Mouse (Mus musculus) myocyte (in vitro differentiated cells): ENCODE measurements around the gene Trdmt1. TPM values are rescaled to one million over a fixed set of nuclear protein-coding genes. Genes with fewer than 3 reads are reported as not detected.

ENCODE experiments used
- H3K27me3 ChIP-seq: one replicate; pipeline ENCODE4 v1.6.1; 2011; ENCODE audit not compliant: control insufficient read depth, insufficient read depth, insufficient read length
- H3K36me3 ChIP-seq: one replicate; pipeline ENCODE4 v1.6.1; 2011; ENCODE audit not compliant: control insufficient read depth, insufficient read depth
- H3K4me2 ChIP-seq: one replicate; pipeline ENCODE4 v1.6.1; 2011; ENCODE audit warnings: low read depth, control low read depth
- H3K4me3 ChIP-seq: one replicate; pipeline ENCODE4 v1.5.1; 2011; ENCODE audit warnings: mild to moderate bottlenecking, control low read depth, moderate library complexity
- H3K79me2 ChIP-seq: one replicate; pipeline ENCODE4 v1.6.1; 2011; ENCODE audit not compliant: control insufficient read depth, insufficient read depth
- H3ac ChIP-seq: one replicate; pipeline ENCODE4 v1.6.1; 2011; ENCODE audit not compliant: control insufficient read depth, insufficient read length
- CEBPB ChIP-seq: IDR thresholded peaks from 2 replicates; pipeline ENCODE4 v1.6.1; 2011; ENCODE audit warnings: mild to moderate bottlenecking, moderate library complexity; ENCODE audit not compliant: poor library complexity, insufficient read depth, severe bottlenecking
- E2F4 ChIP-seq: IDR thresholded peaks from one replicate; pipeline ENCODE4 v1.6.1; 2011; ENCODE audit warnings: mild to moderate bottlenecking, control low read depth, moderate library complexity; ENCODE audit not compliant: insufficient read depth
- MAX ChIP-seq: IDR thresholded peaks from one replicate; pipeline ENCODE4 v1.6.1; 2011; ENCODE audit warnings: low read depth, mild to moderate bottlenecking, control low read depth
- MYOD1 ChIP-seq, 3 experiments: IDR thresholded peaks; one replicate each; pipeline ENCODE4 v1.6.1; 2011; ENCODE audit warnings: control low read depth in 2 of 3, low read depth in 2 of 3, mild to moderate bottlenecking in 2 of 3, moderate library complexity in 1 of 3; ENCODE audit not compliant: insufficient read length in 2 of 3, control insufficient read depth in 1 of 3
- MYOG ChIP-seq, 3 experiments: IDR thresholded peaks; one replicate each; pipeline ENCODE4 v1.6.1; 2011; ENCODE audit warnings: control low read depth in 2 of 3, low read depth in 2 of 3, mild to moderate bottlenecking in 2 of 3; ENCODE audit not compliant: insufficient read length in 2 of 3, control insufficient read depth in 1 of 3, insufficient read depth in 1 of 3
- POLR2A ChIP-seq: IDR thresholded peaks from one replicate; pipeline ENCODE4 v1.6.1; 2011; ENCODE audit warnings: low read depth, mild to moderate bottlenecking, control low read depth, moderate library complexity; ENCODE audit not compliant: insufficient read length
- POLR2AphosphoS2 ChIP-seq: IDR thresholded peaks from one replicate; pipeline ENCODE4 v1.6.1; 2011; ENCODE audit warnings: low read depth, control low read depth; ENCODE audit not compliant: insufficient read length
- REST ChIP-seq: IDR thresholded peaks from one replicate; pipeline ENCODE4 v1.6.1; 2011; ENCODE audit warnings: mild to moderate bottlenecking, control low read depth, moderate library complexity; ENCODE audit not compliant: insufficient read depth, insufficient read length
- SRF ChIP-seq: IDR thresholded peaks from one replicate; pipeline ENCODE4 v1.6.1; 2011; ENCODE audit warnings: low read depth; ENCODE audit not compliant: control insufficient read depth, insufficient read length
- TCF12 ChIP-seq: IDR thresholded peaks from one replicate; pipeline ENCODE4 v1.6.1; 2011; ENCODE audit warnings: mild to moderate bottlenecking, control low read depth; ENCODE audit not compliant: poor library complexity, insufficient read depth, severe bottlenecking
- TCF3 ChIP-seq: IDR thresholded peaks from one replicate; pipeline ENCODE4 v1.6.1; 2011; ENCODE audit warnings: low read depth, control low read depth; ENCODE audit not compliant: insufficient read length
- USF1 ChIP-seq: IDR thresholded peaks from one replicate; pipeline ENCODE4 v1.6.1; 2011; ENCODE audit warnings: low read depth, mild to moderate bottlenecking, control low read depth, moderate library complexity
- polyA plus RNA-seq: library from polyadenylated mRNA; unstranded; fragments of >200 nt; fragmentation: generic; extraction: Trizol; gene quantifications from one replicate; pipeline ENCODE4 v1.2.1, GENCODE M21; 2012; ENCODE audit warnings: missing spikeins

Gene Trdmt1
- polyA plus RNA-seq, 1 experiment: 2.2 TPM

DNA sequence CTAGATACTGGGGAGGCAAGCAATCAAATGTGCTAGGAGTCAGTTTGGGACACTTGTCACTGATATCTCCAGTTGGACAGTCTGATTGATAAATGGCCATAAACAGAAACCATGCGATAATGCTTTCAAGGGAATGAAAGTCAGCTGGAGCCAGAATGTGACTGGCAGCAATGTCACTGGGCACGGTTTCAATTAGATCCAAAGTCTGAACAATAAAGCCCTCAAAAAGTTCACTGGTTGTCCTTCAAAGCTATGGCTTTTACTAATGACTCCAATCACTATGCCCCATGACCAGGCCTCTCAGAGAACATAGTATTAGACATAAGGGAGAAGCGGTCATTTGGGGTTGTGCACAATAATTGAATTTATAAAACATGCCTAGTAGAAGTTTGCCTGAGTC lies 59.9 kb downstream of the Trdmt1 start:
- TF ChIP-seq TCF3 (no peak), MAX (no peak), MYOG (IDR thresholded peaks at IDR 0.05; ENCODE audit: control insufficient read depth in 1 of 3, insufficient read depth in 1 of 3, insufficient read length in 2 of 3, low read depth in 2 of 3) (no peak), USF1 (no peak), POLR2AphosphoS2 (no peak), E2F4 (no peak)
- Histone ChIP-seq H3K27me3 (no peaks in the 10 kb centered on the region), H3K4me2 (no peak overlapping the region), H3K4me3 (no peak overlapping the region), H3K36me3 (no peaks in the 10 kb centered on the region), H3K79me2 (no peaks in the 10 kb centered on the region), H3ac (no peak overlapping the region)

DNA sequence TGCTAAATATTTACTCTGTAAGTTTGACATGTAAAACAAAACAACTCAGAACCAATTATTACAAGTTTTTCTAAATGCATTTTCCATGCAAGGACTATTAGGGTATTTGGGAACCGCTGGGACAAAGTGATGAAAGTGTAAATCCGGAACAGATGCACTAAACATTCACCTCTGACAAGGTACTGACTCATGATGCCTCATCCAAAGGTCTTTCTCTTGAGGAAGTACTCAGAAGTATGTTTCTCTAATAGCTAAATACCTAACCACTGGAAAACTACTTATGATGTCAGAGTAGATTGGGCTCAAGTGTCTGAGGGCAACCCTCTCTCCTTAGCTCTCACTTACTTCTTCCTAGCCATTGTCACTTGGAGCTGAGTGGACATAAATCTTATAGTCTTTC lies 63.7 kb downstream of the Trdmt1 start:
- Histone ChIP-seq H3ac (no peak overlapping the region), H3K36me3 (no peaks in the 10 kb centered on the region), H3K27me3 (no peaks in the 10 kb centered on the region), H3K79me2 (no peaks in the 10 kb centered on the region), H3K4me2 (no peak overlapping the region), H3K4me3 (no peak overlapping the region)
- no peak for TF ChIP-seq TCF12
- TF ChIP-seq CEBPB: no peak
- no peak for TF ChIP-seq MYOG (IDR thresholded peaks at IDR 0.05; ENCODE audit: control insufficient read depth in 1 of 3, insufficient read depth in 1 of 3, insufficient read length in 2 of 3, low read depth in 2 of 3)
- no peak for TF ChIP-seq POLR2A
- no peak for TF ChIP-seq MYOD1 (IDR thresholded peaks at IDR 0.05; ENCODE audit: control insufficient read depth in 1 of 3, insufficient read length in 2 of 3, low read depth in 2 of 3)
- TF ChIP-seq POLR2AphosphoS2: no peak
- TF ChIP-seq E2F4: no peak
- TF ChIP-seq REST: no peak
- TF ChIP-seq USF1: no peak
- no peak for TF ChIP-seq MAX

DNA sequence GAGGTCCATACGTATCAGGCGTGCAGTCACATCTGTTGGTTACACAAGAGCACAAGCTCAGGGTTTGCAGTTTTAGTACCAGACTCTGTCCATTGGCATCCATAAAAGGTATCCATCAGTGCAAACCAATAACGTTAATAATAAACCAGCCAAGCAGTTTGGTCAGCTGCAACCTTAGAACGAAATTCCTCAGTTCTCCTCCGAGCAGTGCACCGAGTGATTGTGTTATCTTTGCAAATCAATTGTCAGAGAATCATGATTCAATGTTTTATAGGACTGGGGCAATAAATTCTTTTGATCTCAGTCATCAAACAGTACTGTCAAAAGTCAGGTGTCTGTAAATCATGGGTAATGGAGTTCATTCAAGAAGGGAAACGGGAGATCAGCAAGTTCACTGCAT lies 65.3 kb downstream of the Trdmt1 start:
- H3K36me3 ChIP-seq: no peaks in the 10 kb centered on the region
- H3K4me3 ChIP-seq: no peak overlapping the region
- no peak overlapping the region for H3K4me2 ChIP-seq
- TF ChIP-seq MAX: no peak
- no peak for TF ChIP-seq MYOG (IDR thresholded peaks at IDR 0.05; ENCODE audit: control insufficient read depth in 1 of 3, insufficient read depth in 1 of 3, insufficient read length in 2 of 3, low read depth in 2 of 3)
- no peaks in the 10 kb centered on the region for H3K79me2 ChIP-seq
- no peaks in the 10 kb centered on the region for H3K27me3 ChIP-seq
- no peak overlapping the region for H3ac ChIP-seq

DNA sequence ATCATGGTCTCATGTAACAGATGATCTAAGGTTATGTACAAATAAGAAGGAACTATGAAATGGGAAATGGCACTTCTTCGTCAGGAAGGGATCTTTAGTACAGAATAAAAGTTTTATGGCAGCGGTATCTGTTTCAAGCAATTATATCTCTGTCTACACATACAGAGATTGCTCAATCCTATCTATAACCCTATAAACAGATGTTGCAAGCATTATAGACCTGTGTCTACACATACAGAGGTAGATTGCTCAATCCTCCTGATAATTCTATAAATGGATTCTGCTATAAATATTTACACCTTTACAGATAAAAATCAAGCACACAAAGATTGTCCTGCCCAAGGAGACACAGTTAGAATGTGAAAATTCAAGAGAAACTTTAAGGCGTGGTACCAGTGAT lies 74.4 kb downstream of the Trdmt1 start:
- TF ChIP-seq CEBPB (no peak), REST (no peak), MYOD1 (IDR thresholded peaks at IDR 0.05; ENCODE audit: control insufficient read depth in 1 of 3, insufficient read length in 2 of 3, low read depth in 2 of 3) (no peak), MYOG (IDR thresholded peaks at IDR 0.05; ENCODE audit: control insufficient read depth in 1 of 3, insufficient read depth in 1 of 3, insufficient read length in 2 of 3, low read depth in 2 of 3) (no peak), POLR2AphosphoS2 (no peak), MAX (no peak), POLR2A (no peak)
- Histone ChIP-seq H3ac (no peak overlapping the region), H3K4me3 (no peak overlapping the region), H3K36me3 (no peaks in the 10 kb centered on the region), H3K27me3 (no peaks in the 10 kb centered on the region), H3K4me2 (no peak overlapping the region), H3K79me2 (no peaks in the 10 kb centered on the region)

DNA sequence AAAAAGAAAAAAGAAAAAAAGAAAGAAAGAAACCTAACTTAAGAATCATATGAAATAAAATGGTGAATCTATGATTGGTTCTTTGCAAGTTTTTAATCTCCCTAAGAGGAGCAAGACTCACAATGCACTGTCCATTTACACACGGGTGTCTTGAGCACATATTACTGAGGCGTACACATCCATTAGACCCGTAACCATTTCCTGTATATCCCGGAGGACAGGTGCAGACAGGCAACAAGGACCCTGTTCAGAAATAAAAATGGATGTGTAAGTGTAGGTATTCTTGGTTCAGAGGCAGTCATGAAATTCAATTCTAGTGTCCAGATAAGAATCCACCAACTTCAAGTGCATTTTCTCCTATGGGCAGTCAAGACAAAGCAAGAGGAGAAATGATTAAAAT lies 74.8 kb downstream of the Trdmt1 start:
- Histone ChIP-seq H3K36me3 (no peaks in the 10 kb centered on the region), H3ac (no peak overlapping the region), H3K4me2 (no peak overlapping the region), H3K27me3 (no peaks in the 10 kb centered on the region), H3K4me3 (no peak overlapping the region), H3K79me2 (no peaks in the 10 kb centered on the region)
- no peak for TF ChIP-seq TCF3
- TF ChIP-seq USF1: no peak
- TF ChIP-seq POLR2AphosphoS2: no peak
- no peak for TF ChIP-seq MYOG (IDR thresholded peaks at IDR 0.05; ENCODE audit: control insufficient read depth in 1 of 3, insufficient read depth in 1 of 3, insufficient read length in 2 of 3, low read depth in 2 of 3)
- TF ChIP-seq MYOD1 (IDR thresholded peaks at IDR 0.05; ENCODE audit: control insufficient read depth in 1 of 3, insufficient read length in 2 of 3, low read depth in 2 of 3): no peak
- no peak for TF ChIP-seq E2F4
- TF ChIP-seq SRF: no peak
- TF ChIP-seq POLR2A: no peak
- no peak for TF ChIP-seq REST
- no peak for TF ChIP-seq MAX
- TF ChIP-seq CEBPB: no peak
- no peak for TF ChIP-seq TCF12

DNA sequence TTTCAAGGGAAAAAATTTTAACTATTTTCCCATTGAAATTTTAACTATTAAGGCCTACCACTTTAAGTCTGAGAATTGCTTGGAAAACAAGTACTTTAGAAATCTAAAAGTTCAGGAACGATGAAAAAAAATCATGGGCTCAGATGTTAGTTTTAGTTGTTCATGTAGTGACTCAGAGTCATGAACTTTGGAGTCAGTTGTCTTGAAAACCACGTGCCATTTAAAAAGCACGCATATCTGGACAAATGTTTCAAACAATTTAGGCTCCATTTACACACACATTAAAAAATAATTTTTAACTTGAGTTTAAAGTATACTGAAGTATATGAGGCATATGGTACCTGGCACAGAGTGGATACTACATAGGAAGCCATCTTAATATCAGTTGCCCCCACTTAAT lies 77.8 kb downstream of the Trdmt1 start:
- H3K36me3 ChIP-seq: no peaks in the 10 kb centered on the region
- no peak overlapping the region for H3K4me2 ChIP-seq
- no peak for TF ChIP-seq CEBPB
- peak; percentile 50 for TF ChIP-seq USF1
- H3K4me3 ChIP-seq: no peak overlapping the region
- no peaks in the 10 kb centered on the region for H3K27me3 ChIP-seq
- no peaks in the 10 kb centered on the region for H3K79me2 ChIP-seq
- no peak overlapping the region for H3ac ChIP-seq

Other genes with a start within 250 kb of the Trdmt1 start
- gene Cubn, start 52.9 kb downstream of the Trdmt1 start, polyA plus RNA-seq: 0.23 TPM
- gene Vim, start 29.3 kb upstream of the Trdmt1 start, polyA plus RNA-seq: 3,783 TPM
- gene St8sia6, start 249.4 kb upstream of the Trdmt1 start, polyA plus RNA-seq: 0.01 TPM